Mouse (Mus musculus): Measurements from ENCODE around the gene Msh4.

Gene Msh4

GRCm38 (mm10) chr3:153906136-153906871, at the start of gene Msh4:
Msh4 (minus strand) TSS chr3:153906138.
- DNase-seq: no peak

- no peak for DNase-seq
Observed at GRCm38 (mm10) chr3:153948176-153948575, 42.2 kb upstream of the Msh4 start.

DNA sequence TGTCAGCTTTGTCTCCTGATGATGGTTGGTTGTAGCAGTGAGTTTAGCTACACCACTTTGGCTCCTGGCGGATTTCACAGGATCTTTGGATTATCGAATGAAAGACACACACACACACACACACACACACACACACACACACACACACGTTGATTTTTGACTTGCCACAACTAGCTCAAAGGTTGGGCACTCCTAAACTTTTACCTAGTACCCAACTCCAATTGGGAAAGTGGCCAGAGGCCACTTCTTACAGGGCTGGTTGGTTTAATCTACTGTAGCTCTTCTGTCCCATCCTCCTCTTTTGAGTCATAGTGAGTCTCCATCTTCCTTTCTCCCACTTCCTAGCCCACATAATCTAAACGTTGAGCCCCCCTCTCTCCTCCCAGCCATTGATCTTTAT, 41.3 kb upstream of the Msh4 start:
- no peak for DNase-seq

DNA sequence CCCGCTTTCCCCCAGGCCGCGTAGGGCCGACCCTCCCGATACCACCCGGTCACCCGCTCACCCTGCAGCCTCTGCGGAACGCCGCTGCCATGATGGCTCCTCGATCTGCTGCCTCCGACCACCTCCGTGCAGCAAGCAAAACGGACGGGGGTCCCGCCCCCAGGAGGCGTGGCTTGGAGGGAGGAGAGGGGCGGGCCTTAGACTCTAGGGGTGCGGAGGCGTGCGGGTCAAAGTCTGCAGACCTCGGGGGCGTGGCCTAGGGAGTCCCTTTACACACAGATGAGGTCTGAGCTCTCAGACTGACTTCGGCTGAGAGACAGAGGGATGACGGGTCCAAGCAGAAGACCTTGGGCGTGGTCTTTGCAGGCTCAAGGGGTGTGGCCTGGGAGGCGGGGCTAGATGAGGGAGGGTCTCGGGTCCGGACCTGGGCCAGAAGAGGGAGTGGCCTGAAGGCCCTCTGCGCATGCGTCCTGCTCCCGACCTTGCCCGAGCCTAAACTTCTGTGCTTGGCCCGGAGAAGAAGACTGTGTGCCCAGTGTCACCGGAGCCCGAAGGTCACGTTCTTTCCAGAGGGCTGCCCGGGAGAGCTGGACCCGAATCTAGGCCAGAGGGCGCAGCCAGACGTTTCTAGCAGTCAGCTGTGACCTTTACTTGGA, 38.5 kb upstream of the Msh4 start, which contains the start of gene Acadm:
Gene Acadm, minus strand, starts transcription at position 298 of the 656 bp plus-strand sequence.
- DNase-seq: peak; percentile 99

DNA sequence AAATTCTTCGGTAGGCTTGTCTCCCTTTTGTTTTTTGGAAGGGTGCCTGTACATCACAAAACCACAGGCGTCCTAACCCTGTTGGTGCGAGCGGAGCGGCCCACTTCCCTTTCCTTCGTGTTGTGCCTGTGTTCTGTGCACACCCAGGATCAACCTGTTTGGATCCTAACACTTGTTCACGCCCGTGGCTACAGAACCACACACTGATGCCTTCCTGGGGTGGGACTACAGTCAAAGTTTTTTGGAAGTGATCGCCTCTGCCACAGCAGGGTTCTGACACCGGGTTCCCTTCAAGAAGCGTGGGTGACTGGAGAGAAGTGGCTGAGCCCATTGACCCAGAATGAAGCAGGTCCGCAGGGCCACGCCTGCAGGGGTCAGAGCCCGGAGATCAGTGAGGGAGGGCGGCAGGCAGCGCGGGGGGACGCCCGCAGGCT, 38.0 kb upstream of the Msh4 start:
- no peak for DNase-seq

DNA sequence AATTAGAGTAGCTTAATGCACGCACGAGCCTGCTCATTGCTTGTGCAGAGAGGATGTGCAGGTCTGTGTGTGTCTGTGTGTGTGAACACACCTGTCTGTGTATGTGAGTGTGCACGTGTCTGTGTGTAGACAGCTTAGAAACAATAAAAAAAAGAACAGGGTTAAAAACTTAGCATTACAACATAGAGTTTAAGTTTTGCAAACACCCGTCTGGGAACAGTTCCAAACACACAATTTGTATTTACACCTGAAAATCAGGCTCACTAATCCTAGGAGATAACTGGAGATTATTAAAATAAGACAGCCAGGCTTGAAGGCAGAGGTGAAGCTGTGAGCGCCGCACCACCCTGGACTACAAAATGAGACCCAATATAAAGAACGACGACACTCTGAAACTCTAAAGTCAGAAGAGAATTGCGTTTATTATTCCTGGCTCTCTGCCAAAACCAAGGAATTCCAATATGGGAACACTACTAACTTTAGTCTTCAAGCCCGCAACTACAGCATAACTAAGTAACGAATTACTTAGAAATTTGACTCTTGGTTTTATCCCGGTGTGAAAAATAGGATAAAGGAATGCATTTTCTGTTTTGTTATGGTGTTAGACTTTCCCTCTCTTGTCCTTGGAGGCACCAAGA, 37.2 kb upstream of the Msh4 start:
- DNase-seq: no peak

GRCm38 (mm10) chr3:153941613-153942012, 35.7 kb upstream of the Msh4 start:
- DNase-seq: no peak

GRCm38 (mm10) chr3:153940486-153940885, 34.5 kb upstream of the Msh4 start:
- no peak for DNase-seq

GRCm38 (mm10) chr3:153940021-153940420, 34.1 kb upstream of the Msh4 start:
- no peak for DNase-seq

GRCm38 (mm10) chr3:153937116-153937810, 31.3 kb upstream of the Msh4 start:
- no peak for DNase-seq

- no peak for DNase-seq
Observed at GRCm38 (mm10) chr3:153935878-153936277, 29.9 kb upstream of the Msh4 start.

- DNase-seq: no peak
Observed at GRCm38 (mm10) chr3:153932461-153932860, 26.5 kb upstream of the Msh4 start.

- no peak for DNase-seq
Observed at GRCm38 (mm10) chr3:153929526-153929925, 23.6 kb upstream of the Msh4 start.

DNA sequence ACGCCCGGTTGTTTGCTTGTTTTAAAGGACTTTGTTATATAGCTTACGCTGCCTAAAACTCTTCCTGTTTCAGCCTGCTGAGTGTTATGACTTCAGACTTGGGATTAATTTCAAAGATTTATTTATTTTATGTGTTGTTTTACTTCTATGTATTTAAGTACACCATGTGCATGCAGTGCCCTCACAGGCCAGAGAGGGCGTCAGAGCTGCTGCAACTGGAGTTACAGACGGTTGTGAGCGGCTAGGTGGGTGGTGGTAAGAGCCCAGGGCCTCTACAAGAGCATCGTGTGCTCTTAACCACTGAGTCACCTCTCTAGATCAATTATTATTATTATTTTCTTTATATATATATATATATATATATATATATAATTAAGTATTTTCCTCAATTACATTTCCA, 20.4 kb upstream of the Msh4 start:
- no peak for DNase-seq

- no peak for DNase-seq
Observed at GRCm38 (mm10) chr3:153921147-153921910, 15.4 kb upstream of the Msh4 start.

- no peak for DNase-seq
Observed at GRCm38 (mm10) chr3:153917200-153917599, 11.3 kb upstream of the Msh4 start.

GRCm38 (mm10) chr3:153913510-153914243, 7.7 kb upstream of the Msh4 start:
- DNase-seq: no peak

DNA sequence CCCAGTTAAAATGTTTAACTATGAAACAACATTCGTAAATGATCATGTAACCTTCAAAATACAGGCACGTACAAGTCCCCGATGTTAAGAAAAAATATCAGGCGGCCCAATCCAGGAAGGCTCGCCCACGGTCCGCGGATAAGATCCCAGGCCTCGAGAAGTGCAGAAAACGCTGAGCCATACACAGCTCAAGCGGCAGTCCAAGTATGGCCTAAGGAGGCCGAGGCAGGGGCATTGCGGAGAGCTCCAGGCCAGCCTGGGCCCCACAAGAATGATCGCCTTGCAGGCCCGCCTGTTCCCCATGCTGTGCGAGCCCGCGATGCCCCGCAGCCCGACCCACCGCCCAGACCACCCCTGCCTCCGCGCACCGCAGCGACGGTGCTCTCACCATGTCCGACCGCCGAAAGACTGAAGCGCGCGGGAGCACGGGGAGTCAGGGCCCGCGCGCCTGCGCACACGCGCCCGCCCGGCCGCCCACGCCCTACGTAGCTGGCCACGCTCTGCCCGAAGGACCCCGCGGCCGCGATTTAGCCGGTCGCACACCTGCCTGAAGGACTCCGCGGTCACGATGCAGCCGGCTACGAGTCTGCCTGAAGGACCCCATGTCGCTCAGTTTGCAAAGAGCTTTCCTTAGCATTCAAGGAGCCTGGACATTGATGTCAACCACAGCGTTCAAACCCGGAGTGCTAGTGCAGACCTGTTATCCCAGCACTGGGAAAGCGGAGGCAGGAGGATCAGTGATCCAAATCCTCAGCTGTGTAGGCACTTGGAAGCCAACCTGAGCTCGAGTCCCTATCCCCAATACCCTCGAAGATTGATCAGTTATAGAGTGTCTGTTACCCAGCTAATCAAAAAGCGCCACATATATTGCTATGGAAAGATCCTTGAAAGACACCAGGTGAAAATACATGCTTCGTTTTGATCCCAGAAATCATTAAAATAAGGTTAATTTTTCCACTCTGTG, 6.9 kb upstream of the Msh4 start, which contains the start of gene Rabggtb:
Gene Rabggtb, minus strand, starts transcription at position 464 of the 964 bp plus-strand sequence.
- DNase-seq: peak; percentile 95

- DNase-seq: no peak
Observed at GRCm38 (mm10) chr3:153911882-153912440, 6.0 kb upstream of the Msh4 start.
